Mouse (Mus musculus) embryonic stem cell, embryonic (primary cell): ENCODE results near the gene Gm20388.

Experiments
- CTCF ChIA-PET, 4 experiments: fragments of 300-600 bp in 2 of 4; fragments of 350-600 bp in 2 of 4; sonication (Branson Sonifier 250); formaldehyde crosslinking; loops; one replicate each; lab custom pipeline; 2022; ENCODE audit warnings: inconsistent platforms in 2 of 4; lab: Charles Lee
- POLR2A ChIA-PET, 4 experiments: fragments of 300-600 bp in 2 of 4; fragments of 350-600 bp in 2 of 4; sonication (Branson Sonifier 250); formaldehyde crosslinking; loops; one replicate each; lab custom pipeline; 2022; ENCODE audit warnings: antibody characterized with exemption in 4 of 4, inconsistent platforms in 1 of 4; lab: Charles Lee

Gm20388 gene

GRCm38 (mm10) chr8:124202895-124203294 lies 4292.3 kb downstream of the Gm20388 start:
- POLR2A ChIA-PET: no interaction called here
- CTCF ChIA-PET: no interaction called here

DNA sequence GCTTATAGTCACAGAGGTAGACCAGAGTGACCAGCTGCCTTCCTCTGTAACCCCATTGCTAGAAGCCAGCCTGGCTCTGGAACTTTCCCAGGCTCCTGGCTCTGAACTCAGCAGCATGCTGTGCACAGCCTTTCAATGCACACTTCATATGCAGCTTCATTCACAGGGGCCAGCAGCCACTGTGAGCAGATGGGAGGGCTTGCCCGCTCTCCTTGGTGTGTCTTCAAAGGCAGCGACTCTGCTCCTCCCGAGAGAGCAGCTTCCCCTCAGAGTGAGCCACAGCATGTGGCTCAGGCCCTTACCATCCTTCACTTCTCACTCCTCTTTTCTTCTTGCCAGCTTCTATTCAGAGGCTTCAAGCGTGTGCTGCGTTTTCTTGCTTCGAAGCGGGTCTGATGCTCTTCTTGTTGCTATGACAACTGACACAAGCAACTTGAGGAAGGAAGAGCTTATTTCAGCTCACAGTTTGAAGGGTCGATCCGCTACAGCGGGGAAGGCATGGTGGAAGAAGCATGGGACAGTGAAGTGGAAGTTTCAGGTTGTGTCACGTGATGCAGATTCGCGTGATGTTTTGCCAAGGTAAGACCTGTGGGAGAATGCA lies 4293.5 kb downstream of the Gm20388 start:
- ChIA-PET POLR2A (interaction anchor here in 2 of 4 experiments (0.6 to 1.3 kb wide), 5 partner anchors 9 to 151 kb away, joined by 3 read pairs; no protein-coding TSS in a partner anchor), CTCF (no interaction called here)

- POLR2A ChIA-PET: interaction anchor here in 1 of 4 experiments (1.4 kb wide), 1 partner anchor 12 kb away, joined by 3 read pairs; no protein-coding TSS in a partner anchor
- CTCF ChIA-PET: no interaction called here
Measured at GRCm38 (mm10) chr8:124212148-124212547, 4301.5 kb downstream of the Gm20388 start.

DNA sequence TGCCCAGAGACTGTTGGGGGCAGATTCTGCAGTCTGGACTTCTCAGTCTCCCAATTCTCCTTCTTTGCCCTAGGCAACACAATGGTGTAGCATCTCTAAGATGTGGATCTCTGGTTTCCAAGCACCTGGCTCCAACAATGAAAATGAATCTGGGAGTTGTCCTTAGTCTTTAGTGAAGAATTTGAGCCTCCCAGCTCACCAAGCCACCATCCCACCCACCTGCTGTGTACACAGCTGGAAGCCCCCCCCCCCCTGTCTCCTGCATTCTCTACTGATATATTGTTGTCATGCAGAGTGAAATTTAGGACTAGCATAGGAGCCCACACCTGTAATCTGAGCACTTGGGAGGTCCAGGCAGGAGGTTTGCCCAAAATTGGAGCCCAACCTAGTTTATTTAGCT lies 4306.3 kb downstream of the Gm20388 start:
- POLR2A ChIA-PET: interaction anchor here in 3 of 4 experiments (0.7 to 2.2 kb wide), 11 partner anchors 18 to 962 kb away, joined by 3 to 21 read pairs (median 4); no protein-coding TSS in a partner anchor
- CTCF ChIA-PET: interaction anchor here in 3 of 4 experiments (0.6 to 1.1 kb wide), 5 partner anchors 9 to 187 kb away, joined by 3 to 11 read pairs (median 3); no protein-coding TSS in a partner anchor

GRCm38 (mm10) chr8:124229883-124230282 lies 4319.2 kb downstream of the Gm20388 start:
- POLR2A ChIA-PET: no interaction called here
- CTCF ChIA-PET: no interaction called here

GRCm38 (mm10) chr8:124230496-124231175 lies 4320.0 kb downstream of the Gm20388 start:
- ChIA-PET CTCF (interaction anchor here in 1 of 4 experiments (0.7 kb wide), 1 partner anchor 153 kb away, joined by 3 read pairs; no protein-coding TSS in a partner anchor), POLR2A (no interaction called here)

DNA sequence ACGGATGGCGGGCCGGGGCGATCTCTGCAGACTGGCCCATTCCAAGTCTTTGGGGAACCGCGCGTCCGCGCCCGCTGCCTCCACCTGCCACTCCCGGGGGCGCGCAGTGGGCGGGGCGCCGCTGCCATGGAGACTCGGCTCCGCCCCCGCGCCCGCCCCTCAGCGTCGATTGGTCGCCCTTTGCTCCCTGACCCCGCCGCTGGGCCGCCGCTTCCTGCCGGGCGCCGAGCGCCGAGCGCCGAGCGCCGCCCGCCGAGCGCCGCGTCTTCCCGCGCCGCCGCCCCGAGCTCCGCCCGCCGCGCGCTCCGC lies 4320.5 kb downstream of the Gm20388 start, which contains the start of gene Galnt2:
Gene Galnt2 (plus strand): TSS at position 216 of the 309 bp plus-strand sequence.
- CTCF ChIA-PET: no interaction called here

DNA sequence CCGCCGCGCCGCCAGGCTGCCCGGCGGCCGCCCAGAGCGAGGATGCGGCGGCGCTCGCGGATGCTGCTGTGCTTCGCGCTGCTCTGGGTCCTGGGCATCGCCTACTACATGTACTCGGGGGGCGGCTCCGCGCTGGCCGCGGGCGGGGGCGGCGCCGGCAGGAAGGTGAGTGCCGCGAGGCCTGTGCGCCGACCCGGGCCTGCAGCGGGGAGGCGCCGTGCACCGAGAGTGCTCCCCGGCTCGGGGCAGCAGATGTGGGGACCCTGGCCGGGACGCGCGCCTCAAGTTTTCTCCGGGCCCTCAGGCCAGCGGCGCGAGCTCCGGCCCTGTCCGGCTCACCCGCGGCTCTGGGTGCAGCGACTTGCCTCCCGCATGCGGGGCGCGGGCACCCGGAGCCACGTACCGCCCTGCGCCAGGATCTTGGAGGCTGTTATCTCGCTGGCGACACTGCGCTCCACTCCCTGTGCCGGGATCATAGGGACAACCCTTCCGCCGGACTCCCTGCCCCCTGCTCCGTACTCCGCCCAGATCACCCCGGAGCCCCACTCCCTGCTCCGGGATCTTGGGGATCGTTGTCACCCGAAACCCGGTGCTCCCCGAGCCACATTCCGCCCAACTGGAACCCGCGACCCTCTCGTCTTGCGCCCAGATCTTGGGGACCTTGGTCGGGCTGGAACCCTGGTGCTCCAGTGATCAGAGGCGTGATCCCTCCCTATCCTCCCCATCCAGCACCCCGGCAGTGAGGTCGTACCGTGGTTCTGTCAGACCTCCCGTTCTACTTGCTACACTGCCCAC lies 4321.0 kb downstream of the Gm20388 start:
- ChIA-PET CTCF (no interaction called here), POLR2A (no interaction called here)

More for the DNA sequence above, 4320.5 kb downstream of the Gm20388 start, which contains the start of gene Galnt2:
- POLR2A ChIA-PET: no interaction called here

- POLR2A ChIA-PET: interaction anchor here in 1 of 4 experiments (0.6 kb wide), 1 partner anchor 449 kb away, joined by 3 read pairs; no protein-coding TSS in a partner anchor
Measured at GRCm38 (mm10) chr8:124232280-124232600, 4321.6 kb downstream of the Gm20388 start.

GRCm38 (mm10) chr8:124234496-124234895 lies 4323.9 kb downstream of the Gm20388 start:
- CTCF ChIA-PET: interaction anchor here in 2 of 4 experiments (0.5 to 1.0 kb wide), 2 partner anchors 80 to 201 kb away, joined by 3 read pairs; no protein-coding TSS in a partner anchor
- POLR2A ChIA-PET: interaction anchor here in 1 of 4 experiments (1.2 kb wide), 1 partner anchor 118 kb away, joined by 3 read pairs; no protein-coding TSS in a partner anchor

More at GRCm38 (mm10) chr8:124232280-124232600, 4321.6 kb downstream of the Gm20388 start:
- CTCF ChIA-PET: no interaction called here

- ChIA-PET POLR2A (interaction anchor here in 2 of 4 experiments (0.8 to 2.2 kb wide), 9 partner anchors 14 to 119 kb away, joined by 3 to 7 read pairs (median 3); no protein-coding TSS in a partner anchor), CTCF (interaction anchor here in 2 of 4 experiments (0.5 to 1.7 kb wide), 6 partner anchors 51 to 1488 kb away, joined by 3 to 9 read pairs (median 3); no protein-coding TSS in a partner anchor)
Measured at GRCm38 (mm10) chr8:124235536-124235935, 4324.9 kb downstream of the Gm20388 start.

DNA sequence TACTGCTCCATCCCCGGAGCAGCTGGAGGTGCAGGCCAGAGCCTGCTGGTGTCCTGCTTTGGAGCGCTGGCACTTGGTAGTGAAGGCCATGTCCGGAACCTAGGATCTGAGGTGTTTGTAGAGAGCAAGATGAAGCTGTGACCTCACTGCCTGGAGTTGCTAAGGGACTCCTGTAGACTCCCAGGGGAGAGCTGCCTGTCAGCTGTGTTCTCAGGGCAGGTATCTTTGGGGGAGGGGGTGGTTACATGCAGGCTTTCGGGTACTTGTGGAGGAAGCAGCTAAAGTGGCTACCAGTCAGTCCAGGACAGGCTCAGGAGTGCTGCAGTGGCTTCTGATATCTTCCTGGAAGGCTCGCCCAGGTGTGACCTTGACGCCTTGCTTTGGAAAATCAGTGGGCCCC lies 4328.7 kb downstream of the Gm20388 start:
- ChIA-PET CTCF (interaction anchor here in 3 of 4 experiments (0.6 to 2.0 kb wide), 4 partner anchors 75 to 154 kb away, joined by 3 to 7 read pairs (median 4); no protein-coding TSS in a partner anchor), POLR2A (interaction anchor here in 2 of 4 experiments (0.7 to 1.9 kb wide), 6 partner anchors 15 to 146 kb away, joined by 3 to 6 read pairs (median 3); no protein-coding TSS in a partner anchor)

GRCm38 (mm10) chr8:124240932-124241331 lies 4330.3 kb downstream of the Gm20388 start:
- CTCF ChIA-PET: interaction anchor here in 1 of 4 experiments (0.5 kb wide), 1 partner anchor 385 kb away, joined by 3 read pairs; no protein-coding TSS in a partner anchor
- POLR2A ChIA-PET: interaction anchor here in 1 of 4 experiments (0.8 kb wide), 1 partner anchor 80 kb away, joined by 4 read pairs; no protein-coding TSS in a partner anchor

- CTCF ChIA-PET: no interaction called here
- POLR2A ChIA-PET: no interaction called here
Measured at GRCm38 (mm10) chr8:124242208-124242607, 4331.6 kb downstream of the Gm20388 start.

DNA sequence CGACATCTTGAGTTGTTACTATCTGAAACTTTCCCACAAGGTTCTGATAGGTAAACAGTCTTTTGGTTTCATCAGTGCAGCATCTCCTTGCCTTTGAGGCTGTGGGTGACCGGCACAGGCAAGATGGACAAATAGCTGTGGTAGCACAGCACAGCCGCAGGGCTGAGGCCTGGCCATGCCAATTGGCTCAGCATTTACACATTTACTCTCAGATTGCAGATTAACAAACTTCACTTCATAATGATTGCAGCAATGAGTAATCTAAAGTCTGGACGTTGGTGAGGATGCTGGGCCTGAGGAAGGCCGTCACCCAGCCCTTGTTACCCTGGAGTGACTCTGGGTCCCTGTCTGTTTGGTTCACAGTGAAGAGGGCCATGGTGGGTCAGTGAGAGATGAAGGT lies 4332.3 kb downstream of the Gm20388 start:
- ChIA-PET CTCF (no interaction called here), POLR2A (no interaction called here)

DNA sequence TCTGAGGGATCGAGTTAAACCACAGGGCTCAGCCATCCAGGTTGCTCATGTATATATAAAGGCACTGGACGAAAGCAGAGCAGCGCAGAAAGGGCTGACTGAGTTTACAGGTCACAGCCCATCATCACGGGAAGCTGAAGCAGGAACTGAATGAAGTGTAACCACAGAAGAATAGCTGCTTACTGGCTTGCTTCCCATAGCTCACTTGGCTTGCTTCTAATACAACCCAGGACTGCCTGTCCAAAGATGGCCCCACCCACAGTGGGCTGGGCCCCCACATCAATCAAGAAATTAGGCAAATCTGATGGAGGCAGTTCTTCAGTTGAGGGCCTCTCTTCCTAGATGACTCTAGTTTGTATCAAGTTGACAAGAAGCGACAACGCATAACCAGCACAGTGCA lies 4336.9 kb downstream of the Gm20388 start:
- CTCF ChIA-PET: no interaction called here
- POLR2A ChIA-PET: interaction anchor here in 3 of 4 experiments (0.6 to 1.3 kb wide), 5 partner anchors 10 to 102 kb away, joined by 3 to 4 read pairs (median 3); no protein-coding TSS in a partner anchor

DNA sequence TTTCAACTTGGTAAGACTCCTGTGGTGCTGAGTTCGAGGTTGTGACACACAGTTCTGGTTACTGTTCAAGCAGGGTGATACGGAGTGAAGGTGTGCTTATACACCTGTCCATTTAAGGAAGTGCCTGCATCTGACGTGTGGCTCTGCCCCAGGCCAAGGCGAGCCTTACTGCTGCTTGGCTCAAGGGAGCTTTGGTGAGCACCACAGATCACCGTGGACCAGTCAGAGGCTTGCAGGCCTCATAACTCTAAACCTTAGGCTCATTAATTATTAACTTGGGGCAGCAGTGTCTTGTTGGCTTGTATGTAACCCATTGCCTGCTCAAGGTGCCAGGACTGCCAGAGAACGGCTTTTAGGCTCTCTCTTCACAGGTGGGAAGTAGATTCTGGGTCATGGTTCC lies 4338.0 kb downstream of the Gm20388 start:
- POLR2A ChIA-PET: interaction anchor here in 1 of 4 experiments (1.3 kb wide), 1 partner anchor 12 kb away, joined by 3 read pairs; no protein-coding TSS in a partner anchor
- CTCF ChIA-PET: no interaction called here

GRCm38 (mm10) chr8:124250255-124250654 lies 4339.6 kb downstream of the Gm20388 start:
- POLR2A ChIA-PET: interaction anchor here in 1 of 4 experiments (1.0 kb wide), 1 partner anchor 14 kb away, joined by 4 read pairs; no protein-coding TSS in a partner anchor
- CTCF ChIA-PET: interaction anchor here in 1 of 4 experiments (1.0 kb wide), 1 partner anchor 95 kb away, joined by 3 read pairs; no protein-coding TSS in a partner anchor
